Mouse (Mus musculus) lung, embryonic 16.5 days (tissue): ENCODE data around the gene Lzts2. TPM values are rescaled to one million over a fixed set of nuclear protein-coding genes. Genes with fewer than 3 reads are reported as not detected.

Experiments
- ATAC-seq: fragments of 200-750 bp; cut with Nextera tagmentation; 2 replicates; pipeline ENCODE4 v1.8.0; 2017; ENCODE audit warnings: low read depth, mild to moderate bottlenecking, moderate library complexity
- H3K27ac ChIP-seq: fragments of 300-500 bp; sonication (generic); 2 replicates; pipeline ENCODE4 v1.5.1; 2014; ENCODE audit warnings: mild to moderate bottlenecking, control low read depth, low read length
- H3K27me3 ChIP-seq: fragments of 300-500 bp; sonication (generic); 2 replicates; pipeline ENCODE4 v1.6.1; 2014; ENCODE audit warnings: low read depth, low read length, mixed read lengths; ENCODE audit not compliant: control insufficient read depth, insufficient read depth
- H3K36me3 ChIP-seq: fragments of 300-500 bp; sonication (generic); 2 replicates; pipeline ENCODE4 v1.6.1; 2014; ENCODE audit warnings: low read length; ENCODE audit not compliant: control insufficient read depth, insufficient read depth
- H3K4me1 ChIP-seq: fragments of 300-500 bp; sonication (generic); replicated peaks from 2 replicates; pipeline ENCODE4 v1.6.1; 2014; ENCODE audit warnings: low read length, mixed read lengths; ENCODE audit not compliant: control insufficient read depth, insufficient read depth
- H3K4me2 ChIP-seq: fragments of 300-500 bp; sonication (generic); 2 replicates; pipeline ENCODE4 v1.6.1; 2014; ENCODE audit warnings: low read depth, low read length, control low read depth
- H3K4me3 ChIP-seq: fragments of 300-500 bp; sonication (generic); 2 replicates; pipeline ENCODE4 v1.5.1; 2014; ENCODE audit warnings: mild to moderate bottlenecking, low read length, control low read depth
- H3K9ac ChIP-seq: fragments of 300-500 bp; sonication (generic); 2 replicates; pipeline ENCODE4 v1.6.1; 2014; ENCODE audit warnings: low read length, control low read depth
- H3K9me3 ChIP-seq: fragments of 300-500 bp; sonication (generic); 2 replicates; pipeline ENCODE4 v1.6.1; 2016; ENCODE audit warnings: low read length; ENCODE audit not compliant: control insufficient read depth
- WGBS: fragments of 180-500 bp; shearing (Covaris S2); extraction: QIAGEN DNeasy Blood & Tissue Kit; methylation state at CpG from one replicate; pipeline ENCODE4 v1.1.7; 2014; 5-methylcytosine and 5-hydroxymethylcytosine counted together
- polyA plus RNA-seq: library from polyadenylated mRNA; unstranded; fragments of >200 nt; fragmentation: Nextera tagmentation; extraction: Ambion mirVana; gene quantifications from 2 replicates; pipeline ENCODE4 v1.2.1, GENCODE M21; 2015

The Lzts2 gene
- polyA plus RNA-seq, 1 experiment from 2014 or later = 50.1 TPM

DNA sequence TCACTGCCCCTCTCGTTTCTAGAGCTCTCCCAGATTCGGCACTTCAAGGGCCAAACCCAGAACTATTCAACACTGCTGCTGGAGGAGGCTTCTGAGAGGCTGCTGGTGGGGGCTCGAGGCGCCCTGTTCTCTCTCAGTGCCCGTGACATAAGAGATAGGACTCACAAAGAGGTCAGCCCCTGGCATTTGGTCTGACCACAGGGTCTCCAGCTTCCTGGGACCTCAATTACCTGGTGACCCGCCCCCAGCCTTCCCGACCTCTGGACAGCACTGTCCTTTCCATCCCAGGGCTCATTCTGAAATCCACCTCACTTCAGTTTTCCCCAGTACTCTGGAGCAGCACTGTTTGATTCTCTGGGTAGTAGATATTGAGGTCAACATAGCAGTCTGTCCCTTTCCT lies 21.5 kb upstream of the Lzts2 start:
- no peaks in the 10 kb centered on the region for H3K36me3 ChIP-seq
- H3K4me3 ChIP-seq = no peak overlapping the region
- ATAC-seq = no peak
- no peaks in the 10 kb centered on the region for H3K27me3 ChIP-seq
- H3K4me2 ChIP-seq = no peak overlapping the region
- H3K4me1 ChIP-seq = peaks cover 23% of the 10 kb centered on the region
- 53% methylated on average over 7 of the region's 7 CpGs for WGBS
- H3K9me3 ChIP-seq = no peaks in the 10 kb centered on the region
- no peak overlapping the region for H3K9ac ChIP-seq
- no peak overlapping the region for H3K27ac ChIP-seq

DNA sequence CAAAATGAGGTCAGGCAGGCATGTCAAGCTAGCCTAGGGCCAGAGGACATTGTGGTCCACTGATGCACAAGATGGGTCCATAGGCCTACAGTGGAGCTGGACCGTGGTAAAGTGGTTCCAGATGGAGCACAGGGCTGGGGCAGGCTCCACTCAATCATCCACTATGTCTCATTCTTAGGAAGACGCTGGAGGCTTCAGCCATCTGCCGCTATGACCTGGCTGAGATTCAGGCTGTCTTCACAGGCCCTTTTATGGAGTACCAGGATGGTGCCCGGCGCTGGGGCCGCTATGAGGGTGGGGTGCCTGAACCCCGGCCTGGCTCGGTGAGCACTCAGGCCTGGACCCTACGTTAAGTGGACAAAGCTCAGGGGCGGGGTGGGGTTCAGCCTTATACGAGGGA lies 16.4 kb upstream of the Lzts2 start:
- ATAC-seq = no peak
- Histone ChIP-seq H3K4me1 (no peaks in the 10 kb centered on the region), H3K4me3 (no peak overlapping the region), H3K9me3 (no peaks in the 10 kb centered on the region), H3K4me2 (no peak overlapping the region), H3K27me3 (no peaks in the 10 kb centered on the region), H3K36me3 (no peaks in the 10 kb centered on the region), H3K9ac (no peak overlapping the region), H3K27ac (no peak overlapping the region)
- WGBS = 78% methylated on average over 11 of the region's 11 CpGs

DNA sequence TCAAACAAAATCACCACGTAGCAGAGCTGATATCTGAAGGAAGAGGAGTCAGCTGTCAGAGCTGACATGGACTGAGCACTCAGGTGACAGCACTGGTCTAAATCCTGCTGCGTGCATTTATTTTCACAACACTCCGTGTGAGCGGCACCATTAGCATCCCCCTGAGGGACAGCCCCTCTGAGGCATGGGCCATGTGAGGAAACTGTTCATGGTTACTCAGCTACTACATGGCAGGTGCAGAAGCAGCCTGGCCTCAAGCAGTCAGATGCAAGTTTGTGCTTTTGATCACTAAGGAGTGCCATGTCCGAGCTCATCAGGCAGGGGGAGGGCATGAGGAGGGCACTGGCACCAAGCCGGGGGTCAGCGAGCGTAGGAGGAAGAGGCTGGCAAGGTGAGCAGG lies 14.6 kb upstream of the Lzts2 start:
- H3K4me2 ChIP-seq = no peak overlapping the region
- WGBS = 79% methylated on average over 8 of the region's 8 CpGs
- no peaks in the 10 kb centered on the region for H3K4me1 ChIP-seq
- H3K9ac ChIP-seq = no peak overlapping the region
- no peaks in the 10 kb centered on the region for H3K9me3 ChIP-seq
- H3K27ac ChIP-seq = no peak overlapping the region
- no peak for ATAC-seq
- H3K36me3 ChIP-seq = peaks cover 9% of the 10 kb centered on the region
- H3K27me3 ChIP-seq = no peaks in the 10 kb centered on the region
- H3K4me3 ChIP-seq = no peak overlapping the region

DNA sequence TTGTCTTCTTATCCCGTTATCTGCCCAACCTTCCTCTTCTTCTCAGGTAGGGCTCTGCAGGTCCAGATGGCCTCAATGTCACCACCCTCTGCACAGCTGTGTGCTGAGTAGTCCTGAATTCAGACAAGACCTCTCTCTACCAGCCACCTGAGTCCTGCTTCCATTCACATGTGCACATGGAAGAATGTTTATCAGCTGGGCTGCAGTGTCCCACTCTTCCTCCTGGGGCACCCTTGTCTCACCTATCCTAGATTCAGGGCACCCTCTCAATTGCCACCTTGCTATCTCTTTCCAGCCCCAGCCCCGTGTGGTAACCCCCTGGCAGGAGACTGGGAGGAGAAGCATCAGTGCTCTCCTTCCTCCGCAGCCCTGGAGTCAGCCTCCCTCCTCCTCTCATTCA lies 11.9 kb upstream of the Lzts2 start:
- ATAC-seq = no peak
- no peak overlapping the region for H3K4me2 ChIP-seq
- H3K9me3 ChIP-seq = no peaks in the 10 kb centered on the region
- H3K9ac ChIP-seq = no peak overlapping the region
- no peak overlapping the region for H3K27ac ChIP-seq
- H3K36me3 ChIP-seq = peaks cover 9% of the 10 kb centered on the region
- H3K4me1 ChIP-seq = peaks cover 11% of the 10 kb centered on the region
- H3K27me3 ChIP-seq = no peaks in the 10 kb centered on the region
- WGBS = 54% methylated on average over 3 of the region's 3 CpGs
- no peak overlapping the region for H3K4me3 ChIP-seq

DNA sequence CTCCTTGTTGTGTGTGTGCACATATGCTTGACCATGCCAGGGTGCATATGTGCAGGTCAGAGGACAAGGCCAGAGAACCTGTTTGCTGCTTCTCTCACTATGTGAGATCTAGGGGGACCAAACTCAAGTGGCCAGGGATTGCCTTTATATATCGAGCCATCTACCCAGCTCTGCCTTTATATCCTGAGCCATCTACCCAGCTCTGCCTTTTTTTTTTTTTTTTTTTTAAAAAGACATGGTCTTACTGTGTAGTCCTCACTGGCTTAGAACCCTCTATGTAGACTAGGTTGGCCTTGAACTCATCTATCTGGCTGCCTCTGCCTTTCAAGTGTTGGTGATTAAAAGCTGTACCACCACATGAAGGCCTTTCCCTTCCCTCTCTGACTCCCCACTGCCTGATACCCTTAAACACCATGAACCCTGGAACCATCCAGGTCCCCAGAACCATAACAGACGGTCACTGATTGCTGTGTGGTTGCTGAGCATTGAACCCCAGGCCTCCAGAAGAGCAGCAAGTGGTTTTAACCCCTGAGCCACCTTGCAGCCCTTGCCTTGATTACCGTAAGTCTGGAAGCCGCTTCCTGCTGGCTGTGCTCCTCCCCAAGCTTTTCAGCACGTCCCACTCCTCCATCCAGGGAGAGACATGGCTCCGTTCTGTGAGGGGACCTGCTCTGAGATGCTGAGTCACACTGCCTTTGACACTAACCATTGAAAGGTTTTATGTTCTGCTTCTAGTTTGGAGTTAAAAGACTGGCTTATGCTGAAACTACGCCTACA lies 10.3 kb upstream of the Lzts2 start:
- no peak for ATAC-seq

DNA sequence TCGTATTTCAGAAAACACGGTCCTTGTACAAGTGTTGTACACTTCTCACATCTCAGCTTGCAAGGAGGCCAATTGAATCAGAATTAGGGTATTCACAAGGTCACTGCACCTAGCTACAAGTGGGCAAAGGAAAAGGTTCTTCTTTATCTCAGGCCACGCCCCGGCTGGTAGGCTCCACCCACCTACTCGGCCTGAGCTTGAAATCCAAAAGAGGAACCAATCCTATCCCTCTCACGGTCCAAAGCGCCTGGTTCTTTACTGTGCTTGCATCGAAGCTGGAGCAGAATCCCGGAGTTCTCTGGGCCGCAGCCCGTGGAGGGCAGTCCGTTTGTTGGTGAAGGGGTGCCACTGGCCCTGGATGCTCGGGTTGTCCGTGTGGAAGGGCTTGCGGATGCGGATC lies 8.8 kb upstream of the Lzts2 start, which contains the start of gene Twnk:
Gene Twnk (plus strand): TSS at position 220 of the 400 bp plus-strand sequence.
- WGBS = 9% methylated on average over 16 of the region's 16 CpGs
- peaks cover 14% of the 10 kb centered on the region for H3K36me3 ChIP-seq

More for the DNA sequence above, 10.3 kb upstream of the Lzts2 start:
- Histone ChIP-seq H3K36me3 (peaks cover 9% of the 10 kb centered on the region), H3K9ac (no peak overlapping the region), H3K27ac (no peak overlapping the region), H3K4me2 (no peak overlapping the region), H3K27me3 (no peaks in the 10 kb centered on the region), H3K4me3 (no peak overlapping the region), H3K9me3 (no peaks in the 10 kb centered on the region), H3K4me1 (peaks cover 19% of the 10 kb centered on the region)
- 83% methylated on average over 7 of the region's 7 CpGs for WGBS

DNA sequence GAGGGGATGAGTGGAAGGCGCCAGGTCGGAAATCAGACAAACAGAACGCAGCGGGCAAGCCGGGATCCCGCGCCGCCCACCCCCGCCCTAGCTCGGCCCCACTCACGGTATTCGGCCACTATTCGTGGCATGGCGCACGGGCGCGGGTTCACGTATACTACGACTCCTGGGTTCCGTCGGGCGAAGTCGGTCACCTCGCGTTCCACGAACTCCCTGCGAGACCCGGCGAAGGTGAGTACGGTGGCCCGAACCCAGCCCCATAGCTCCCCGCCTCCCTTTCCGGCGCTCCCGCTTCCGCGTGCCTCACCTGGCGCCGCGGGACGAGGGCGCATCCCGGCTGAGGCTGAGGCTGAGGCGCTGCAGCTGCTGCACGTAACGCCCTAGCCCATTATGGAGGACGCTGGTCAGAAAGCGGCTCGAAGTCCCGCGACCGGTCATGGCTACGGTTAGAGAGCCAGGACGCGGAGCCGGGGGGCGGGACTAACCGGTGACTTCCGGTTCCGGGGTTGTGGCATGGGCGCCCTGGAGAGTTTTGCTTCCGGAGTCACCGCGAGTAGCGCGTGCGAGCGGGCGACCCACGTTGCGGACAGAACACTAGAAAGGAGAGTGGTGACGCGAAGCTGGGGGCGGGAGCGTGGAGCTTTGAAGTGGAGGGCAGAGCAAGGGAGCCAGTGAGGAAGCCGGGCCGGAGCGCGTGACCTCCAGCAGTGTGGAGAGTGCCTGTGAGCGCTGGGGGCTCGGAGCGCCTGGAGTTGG lies 8.1 kb upstream of the Lzts2 start, which contains the start of gene Mrpl43:
Gene Mrpl43 (minus strand): TSS at position 486 of the 756 bp plus-strand sequence.
- H3K36me3 ChIP-seq = peaks cover 21% of the 10 kb centered on the region
- peak within 1 kb of the TSS; percentile 89 for H3K9ac ChIP-seq
- peak within 1 kb of the TSS; percentile 94 for H3K4me2 ChIP-seq
- peak; percentile 93 for ATAC-seq
- H3K4me1 ChIP-seq = peaks cover 19% of the 10 kb centered on the region
- peak within 1 kb of the TSS; percentile 87 for H3K27ac ChIP-seq
- WGBS = under 1% methylated on average over 81 of the region's 82 CpGs
- H3K4me3 ChIP-seq = peak within 1 kb of the TSS; percentile 98
- H3K9me3 ChIP-seq = no peaks in the 10 kb centered on the region
- no peaks in the 10 kb centered on the region for H3K27me3 ChIP-seq

More for the DNA sequence above, 8.8 kb upstream of the Lzts2 start, which contains the start of gene Twnk:
- Histone ChIP-seq H3K27ac (peak within 1 kb of the TSS; percentile 87), H3K9me3 (no peaks in the 10 kb centered on the region), H3K4me2 (peak within 1 kb of the TSS; percentile 94), H3K27me3 (no peaks in the 10 kb centered on the region), H3K4me1 (peaks cover 19% of the 10 kb centered on the region), H3K9ac (peak within 1 kb of the TSS; percentile 89), H3K4me3 (peak within 1 kb of the TSS; percentile 98)
- no peak for ATAC-seq

DNA sequence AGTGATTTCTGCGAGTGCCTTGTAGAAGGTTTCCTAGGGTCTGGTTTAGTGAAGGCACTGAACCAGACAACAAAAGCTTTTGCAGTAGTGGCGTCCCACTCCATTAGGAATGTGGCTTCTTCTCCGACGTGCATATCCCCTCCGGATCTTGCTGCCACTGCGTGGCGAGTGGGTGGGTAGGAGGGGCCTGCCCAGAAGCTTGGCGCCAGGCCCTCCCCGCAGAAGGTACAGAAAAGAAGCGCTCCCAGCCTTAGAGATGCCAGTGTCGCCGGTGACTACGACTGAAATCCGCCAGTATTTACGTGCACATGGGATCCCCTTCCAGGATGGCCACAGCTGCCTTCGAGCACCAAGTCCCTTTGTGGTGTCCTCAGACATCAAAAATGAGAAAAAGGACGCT lies 7.2 kb upstream of the Lzts2 start:
- Histone ChIP-seq H3K4me1 (peaks cover 19% of the 10 kb centered on the region), H3K27ac (peak overlapping the region; percentile 78), H3K36me3 (peaks cover 28% of the 10 kb centered on the region), H3K9ac (peak overlapping the region; percentile 89), H3K27me3 (no peaks in the 10 kb centered on the region), H3K4me2 (peak overlapping the region; percentile 94), H3K9me3 (no peaks in the 10 kb centered on the region), H3K4me3 (peak overlapping the region; percentile 98)
- WGBS = 22% methylated on average over 17 of the region's 17 CpGs
- 0 out of 2 replicates have a peak, but pooled peaks have one; percentile 6 for ATAC-seq
